Mouse (Mus musculus): Measurements from ENCODE around the gene Gxylt2. TPM values are rescaled to one million over a fixed set of nuclear protein-coding genes. Genes with fewer than 3 reads are reported as not detected.

Gene Gxylt2
- total and polyA plus RNA-seq, 3 experiments: 0.03 TPM; not detected in 2

GRCm38 (mm10) chr6:100767756-100768155, 63.2 kb downstream of the Gxylt2 start:
- H3K9ac ChIP-seq (ENCODE audit: insufficient read depth, low read depth): no peak overlapping the region
- H3K36me3 ChIP-seq (replicated peaks in 1 of 2; ENCODE audit: control insufficient read depth in 1 of 2, insufficient read depth in 1 of 2, low read length in 1 of 2): no peaks in the 10 kb centered on the region
- no peaks in the 10 kb centered on the region for H3K4me1 ChIP-seq (ENCODE audit: control insufficient read depth in 1 of 2, insufficient read depth in 2 of 2)
- H3K27me3 ChIP-seq (replicated peaks): no peaks in the 10 kb centered on the region
- no peaks in the 10 kb centered on the region for H3K9me3 ChIP-seq (replicated peaks; ENCODE audit: low read length)
- H3K27ac ChIP-seq (ENCODE audit: insufficient read depth, low read depth): no peak overlapping the region
- no peaks in the 10 kb centered on the region for H3K79me2 ChIP-seq (replicated peaks; ENCODE audit: control insufficient read depth, extremely low read depth, insufficient read depth, poor library complexity, severe bottlenecking)
- H3K4me3 ChIP-seq (replicated peaks in 1 of 3; ENCODE audit: low read depth in 2 of 3, low read length in 2 of 3, poor library complexity in 1 of 3): no peak overlapping the region
- dilution Hi-C loops (cut with MboI; ENCODE audit: extremely low pct_ligation_motif_present, extremely low pct_unique_long_range_greater_than_20kb, low sequenced_read_pairs): no loop called here
- TF ChIP-seq MEF2A (IDR thresholded peaks at IDR 0.05; ENCODE audit: borderline replicate concordance, low read depth, low read length): no peak
- no peak for TF ChIP-seq CHD1 (IDR thresholded peaks at IDR 0.05; ENCODE audit: low read depth, low read length)
- no peak for TF ChIP-seq MXI1 (IDR thresholded peaks at IDR 0.05; ENCODE audit: low read depth, low read length)
- TF ChIP-seq E2F4 (IDR thresholded peaks at IDR 0.05; ENCODE audit: insufficient replicate concordance, low read depth, low read length): no peak
- TF ChIP-seq UBTF (IDR thresholded peaks at IDR 0.05; ENCODE audit: low read depth, low read length): no peak
- TF ChIP-seq EP300 (IDR thresholded peaks at IDR 0.05; ENCODE audit: low read length): no peak
- DNase-seq (ENCODE audit: extremely low read depth): no peak
- no peak overlapping the region for H3K4me2 ChIP-seq (ENCODE audit: insufficient read depth, low read depth, poor library complexity, severe bottlenecking)
- in situ Hi-C loops (cut with MboI; ENCODE audit: low pct_ligation_motif_present, low pct_unique_long_range_greater_than_20kb, low sequenced_read_pairs): no loop called here

GRCm38 (mm10) chr6:100775923-100776505, 71.5 kb downstream of the Gxylt2 start:
- DNase-seq (ENCODE audit: extremely low read depth): peak; percentile 85
- H3K9me3 ChIP-seq (replicated peaks; ENCODE audit: low read length): no peaks in the 10 kb centered on the region
- H3K4me2 ChIP-seq (ENCODE audit: insufficient read depth, low read depth, poor library complexity, severe bottlenecking): peak overlapping the region; percentile 13; the same call in 1 of the 2 replicates
- TF ChIP-seq HCFC1 (IDR thresholded peaks at IDR 0.05; ENCODE audit: low read depth, low read length): no peak
- 0 out of 2 replicates have a peak, but pooled peaks have one; percentile 14 for TF ChIP-seq IRF4 (IDR thresholded peaks at IDR 0.05; ENCODE audit: low read depth, low read length)
- no peak for TF ChIP-seq ZKSCAN1 (IDR thresholded peaks at IDR 0.05; ENCODE audit: borderline replicate concordance, low read depth, low read length)
- no peak for TF ChIP-seq MAZ (IDR thresholded peaks at IDR 0.05; ENCODE audit: low read depth, low read length)
- TF ChIP-seq USF1 (IDR thresholded peaks at IDR 0.05; ENCODE audit: low read depth, low read length): peak; percentile 32; the same call in 1 of the 2 replicates
- TF ChIP-seq MAX (IDR thresholded peaks at IDR 0.05; ENCODE audit: low read length): peak; percentile 70
- TF ChIP-seq SIN3A (IDR thresholded peaks at IDR 0.05; ENCODE audit: low read length): no peak
- no peak for TF ChIP-seq CHD2 (IDR thresholded peaks at IDR 0.05; ENCODE audit: low read length)
- no peak for TF ChIP-seq CTCF (conservative IDR thresholded peaks at IDR 0.05 in 1 of 2, IDR thresholded peaks at IDR 0.05 in 1 of 2; ENCODE audit: low read depth in 2 of 2, low read length in 2 of 2)
- no peak for TF ChIP-seq RAD21 (IDR thresholded peaks at IDR 0.05; ENCODE audit: low read depth, low read length)
- TF ChIP-seq ETS1 (conservative IDR thresholded peaks at IDR 0.05; ENCODE audit: low read depth, low read length): peak; percentile 82
- no peak for TF ChIP-seq USF2 (conservative IDR thresholded peaks at IDR 0.05; ENCODE audit: low read depth, low read length)
- 0 out of 2 replicates have a peak, but pooled peaks have one; percentile 26 for TF ChIP-seq TBP (conservative IDR thresholded peaks at IDR 0.05; ENCODE audit: low read depth, low read length)
- no peak for TF ChIP-seq NRF1 (IDR thresholded peaks at IDR 0.05; ENCODE audit: low read depth, low read length)
- TF ChIP-seq GABPA (IDR thresholded peaks at IDR 0.05; ENCODE audit: insufficient replicate concordance, low read depth, low read length): no peak
- no peak for TF ChIP-seq PAX5 (IDR thresholded peaks at IDR 0.05; ENCODE audit: low read length)
- no peak for TF ChIP-seq JUND (conservative IDR thresholded peaks at IDR 0.05; ENCODE audit: low read depth, low read length)
- peak; percentile 98 for TF ChIP-seq BHLHE40 (IDR thresholded peaks at IDR 0.05; ENCODE audit: low read depth, low read length)
- 0 out of 2 replicates have a peak, but pooled peaks have one; percentile 39 for TF ChIP-seq MEF2A (IDR thresholded peaks at IDR 0.05; ENCODE audit: borderline replicate concordance, low read depth, low read length)
- TF ChIP-seq POLR2A (IDR thresholded peaks at IDR 0.05; ENCODE audit: low read depth, low read length): no peak
- peak; percentile 60 for TF ChIP-seq EP300 (IDR thresholded peaks at IDR 0.05; ENCODE audit: low read length)
- TF ChIP-seq MAFK (IDR thresholded peaks at IDR 0.05; ENCODE audit: insufficient replicate concordance, low read length): no peak
- peak; percentile 51; the same call in 1 of the 2 replicates for TF ChIP-seq TCF12 (IDR thresholded peaks at IDR 0.05; ENCODE audit: low read depth, low read length)
- TF ChIP-seq E2F4 (IDR thresholded peaks at IDR 0.05; ENCODE audit: insufficient replicate concordance, low read depth, low read length): no peak
- no peak for TF ChIP-seq NELFE (IDR thresholded peaks at IDR 0.05; ENCODE audit: low read depth, low read length)
- no peak for TF ChIP-seq POLR2AphosphoS2 (IDR thresholded peaks at IDR 0.05; ENCODE audit: low read depth, low read length)
- no peak for TF ChIP-seq ZNF384 (IDR thresholded peaks at IDR 0.05; ENCODE audit: low read depth, low read length)
- no peak for TF ChIP-seq ELF1 (IDR thresholded peaks at IDR 0.05; ENCODE audit: low read depth, low read length)
- TF ChIP-seq MYC (IDR thresholded peaks at IDR 0.05; ENCODE audit: low read depth, low read length): no peak; the same call in 1 of the 2 replicates
- peaks cover 16 to 41% of the 10 kb centered on the region in 2 experiments for H3K4me1 ChIP-seq (ENCODE audit: control insufficient read depth in 1 of 2, insufficient read depth in 2 of 2)
- no peak overlapping the region for H3K4me3 ChIP-seq (replicated peaks in 1 of 3; ENCODE audit: low read depth in 2 of 3, low read length in 2 of 3, poor library complexity in 1 of 3)
- dilution Hi-C loops (cut with MboI; ENCODE audit: extremely low pct_ligation_motif_present, extremely low pct_unique_long_range_greater_than_20kb, low sequenced_read_pairs): no loop called here
- H3K79me2 ChIP-seq (replicated peaks; ENCODE audit: control insufficient read depth, extremely low read depth, insufficient read depth, poor library complexity, severe bottlenecking): no peaks in the 10 kb centered on the region
- no peak overlapping the region for H3K27ac ChIP-seq (ENCODE audit: insufficient read depth, low read depth)
- no peaks in the 10 kb centered on the region for H3K36me3 ChIP-seq (replicated peaks in 1 of 2; ENCODE audit: control insufficient read depth in 1 of 2, insufficient read depth in 1 of 2, low read length in 1 of 2)
- H3K27me3 ChIP-seq (replicated peaks): no peaks in the 10 kb centered on the region
- H3K9ac ChIP-seq (ENCODE audit: insufficient read depth, low read depth): no peak overlapping the region
- in situ Hi-C loops (cut with MboI; ENCODE audit: low pct_ligation_motif_present, low pct_unique_long_range_greater_than_20kb, low sequenced_read_pairs): no loop called here

Measured in CH12.LX (cell line).